Mouse (Mus musculus): ENCODE measurements around the gene Epdr1. TPM values are rescaled to one million over a fixed set of nuclear protein-coding genes. Genes with fewer than 3 reads are reported as not detected.

Epdr1 gene
- polyA plus RNA-seq, 1 experiment, result 26.8 TPM

DNA sequence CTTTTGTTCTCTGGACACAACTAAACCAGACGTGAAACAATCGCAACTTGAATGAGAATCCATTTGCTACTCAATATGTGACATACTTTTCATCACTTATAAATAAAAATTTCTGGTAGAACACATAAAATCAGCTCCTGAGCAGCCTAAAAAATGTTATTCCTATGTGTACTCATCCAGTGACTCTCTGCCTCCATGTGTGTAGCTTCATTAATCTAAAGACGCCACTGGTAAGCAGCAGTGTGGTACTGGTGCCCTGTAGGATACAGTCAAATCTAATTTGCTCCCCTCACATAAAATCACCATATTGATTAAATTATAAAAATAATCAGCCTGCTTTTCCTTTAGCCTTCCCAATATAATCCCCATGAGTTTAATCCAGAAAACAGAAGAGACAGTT, 6.8 kb downstream of the Epdr1 start:
- Histone ChIP-seq H3K4me2 (ENCODE audit: low read depth) (no peak overlapping the region), H3K79me2 (ENCODE audit: control insufficient read depth, insufficient read depth) (no peaks in the 10 kb centered on the region), H3ac (ENCODE audit: control insufficient read depth, insufficient read length) (no peak overlapping the region), H3K4me3 (no peak overlapping the region), H3K27me3 (ENCODE audit: control insufficient read depth, insufficient read depth, insufficient read length) (no peaks in the 10 kb centered on the region), H3K36me3 (ENCODE audit: control insufficient read depth, insufficient read depth) (no peaks in the 10 kb centered on the region)
- no peak for TF ChIP-seq MYOD1 (IDR thresholded peaks at IDR 0.05; ENCODE audit: control insufficient read depth in 1 of 3, insufficient read length in 2 of 3, low read depth in 2 of 3)
- no peak for TF ChIP-seq TCF3 (IDR thresholded peaks at IDR 0.05; ENCODE audit: insufficient read length, low read depth)

GRCm38 (mm10) chr13:19612348-19612747, 7.4 kb downstream of the Epdr1 start:
- Histone ChIP-seq H3K4me3 (no peak overlapping the region), H3K79me2 (ENCODE audit: control insufficient read depth, insufficient read depth) (no peaks in the 10 kb centered on the region), H3ac (ENCODE audit: control insufficient read depth, insufficient read length) (no peak overlapping the region), H3K27me3 (ENCODE audit: control insufficient read depth, insufficient read depth, insufficient read length) (no peaks in the 10 kb centered on the region), H3K4me2 (ENCODE audit: low read depth) (no peak overlapping the region), H3K36me3 (ENCODE audit: control insufficient read depth, insufficient read depth) (no peaks in the 10 kb centered on the region)
- TF ChIP-seq POLR2A (IDR thresholded peaks at IDR 0.05; ENCODE audit: insufficient read length, low read depth) (no peak), REST (IDR thresholded peaks at IDR 0.05; ENCODE audit: insufficient read depth, insufficient read length) (no peak), USF1 (IDR thresholded peaks at IDR 0.05; ENCODE audit: low read depth) (no peak), TCF12 (IDR thresholded peaks at IDR 0.05; ENCODE audit: insufficient read depth, poor library complexity, severe bottlenecking) (no peak), TCF3 (IDR thresholded peaks at IDR 0.05; ENCODE audit: insufficient read length, low read depth) (no peak), CEBPB (IDR thresholded peaks at IDR 0.05; ENCODE audit: insufficient read depth, poor library complexity, severe bottlenecking) (no peak), E2F4 (IDR thresholded peaks at IDR 0.05; ENCODE audit: insufficient read depth) (no peak), POLR2AphosphoS2 (IDR thresholded peaks at IDR 0.05; ENCODE audit: insufficient read length, low read depth) (no peak), MYOG (IDR thresholded peaks at IDR 0.05; ENCODE audit: control insufficient read depth in 1 of 3, insufficient read depth in 1 of 3, insufficient read length in 2 of 3, low read depth in 2 of 3) (no peak), SRF (IDR thresholded peaks at IDR 0.05; ENCODE audit: control insufficient read depth, insufficient read length, low read depth) (no peak), MAX (IDR thresholded peaks at IDR 0.05; ENCODE audit: low read depth) (no peak), MYOD1 (IDR thresholded peaks at IDR 0.05; ENCODE audit: control insufficient read depth in 1 of 3, insufficient read length in 2 of 3, low read depth in 2 of 3) (no peak)

GRCm38 (mm10) chr13:19608120-19608519, 11.6 kb downstream of the Epdr1 start:
- Histone ChIP-seq H3K27me3 (ENCODE audit: control insufficient read depth, insufficient read depth, insufficient read length) (no peaks in the 10 kb centered on the region), H3ac (ENCODE audit: control insufficient read depth, insufficient read length) (no peak overlapping the region), H3K4me3 (no peak overlapping the region), H3K4me2 (ENCODE audit: low read depth) (no peak overlapping the region), H3K36me3 (ENCODE audit: control insufficient read depth, insufficient read depth) (no peaks in the 10 kb centered on the region), H3K79me2 (ENCODE audit: control insufficient read depth, insufficient read depth) (no peaks in the 10 kb centered on the region)
- no peak for TF ChIP-seq POLR2AphosphoS2 (IDR thresholded peaks at IDR 0.05; ENCODE audit: insufficient read length, low read depth)
- no peak for TF ChIP-seq MYOD1 (IDR thresholded peaks at IDR 0.05; ENCODE audit: control insufficient read depth in 1 of 3, insufficient read length in 2 of 3, low read depth in 2 of 3)
- no peak for TF ChIP-seq MYOG (IDR thresholded peaks at IDR 0.05; ENCODE audit: control insufficient read depth in 1 of 3, insufficient read depth in 1 of 3, insufficient read length in 2 of 3, low read depth in 2 of 3)
- no peak for TF ChIP-seq POLR2A (IDR thresholded peaks at IDR 0.05; ENCODE audit: insufficient read length, low read depth)
- TF ChIP-seq USF1 (IDR thresholded peaks at IDR 0.05; ENCODE audit: low read depth), result no peak
- no peak for TF ChIP-seq TCF12 (IDR thresholded peaks at IDR 0.05; ENCODE audit: insufficient read depth, poor library complexity, severe bottlenecking)
- no peak for TF ChIP-seq CEBPB (IDR thresholded peaks at IDR 0.05; ENCODE audit: insufficient read depth, poor library complexity, severe bottlenecking)
- no peak for TF ChIP-seq E2F4 (IDR thresholded peaks at IDR 0.05; ENCODE audit: insufficient read depth)
- TF ChIP-seq REST (IDR thresholded peaks at IDR 0.05; ENCODE audit: insufficient read depth, insufficient read length), result no peak
- TF ChIP-seq SRF (IDR thresholded peaks at IDR 0.05; ENCODE audit: control insufficient read depth, insufficient read length, low read depth), result no peak

- Histone ChIP-seq H3K36me3 (ENCODE audit: control insufficient read depth, insufficient read depth) (no peaks in the 10 kb centered on the region), H3K4me2 (ENCODE audit: low read depth) (no peak overlapping the region), H3K4me3 (no peak overlapping the region), H3K79me2 (ENCODE audit: control insufficient read depth, insufficient read depth) (no peaks in the 10 kb centered on the region), H3K27me3 (ENCODE audit: control insufficient read depth, insufficient read depth, insufficient read length) (no peaks in the 10 kb centered on the region), H3ac (ENCODE audit: control insufficient read depth, insufficient read length) (no peak overlapping the region)
- TF ChIP-seq SRF (IDR thresholded peaks at IDR 0.05; ENCODE audit: control insufficient read depth, insufficient read length, low read depth) (no peak), POLR2A (IDR thresholded peaks at IDR 0.05; ENCODE audit: insufficient read length, low read depth) (no peak), MYOD1 (IDR thresholded peaks at IDR 0.05; ENCODE audit: control insufficient read depth in 1 of 3, insufficient read length in 2 of 3, low read depth in 2 of 3) (no peak), USF1 (IDR thresholded peaks at IDR 0.05; ENCODE audit: low read depth) (no peak), CEBPB (IDR thresholded peaks at IDR 0.05; ENCODE audit: insufficient read depth, poor library complexity, severe bottlenecking) (no peak), MYOG (IDR thresholded peaks at IDR 0.05; ENCODE audit: control insufficient read depth in 1 of 3, insufficient read depth in 1 of 3, insufficient read length in 2 of 3, low read depth in 2 of 3) (no peak), TCF3 (IDR thresholded peaks at IDR 0.05; ENCODE audit: insufficient read length, low read depth) (no peak), TCF12 (IDR thresholded peaks at IDR 0.05; ENCODE audit: insufficient read depth, poor library complexity, severe bottlenecking) (no peak), E2F4 (IDR thresholded peaks at IDR 0.05; ENCODE audit: insufficient read depth) (no peak), REST (IDR thresholded peaks at IDR 0.05; ENCODE audit: insufficient read depth, insufficient read length) (no peak)
Measured at GRCm38 (mm10) chr13:19604916-19605315, 14.8 kb downstream of the Epdr1 start.

DNA sequence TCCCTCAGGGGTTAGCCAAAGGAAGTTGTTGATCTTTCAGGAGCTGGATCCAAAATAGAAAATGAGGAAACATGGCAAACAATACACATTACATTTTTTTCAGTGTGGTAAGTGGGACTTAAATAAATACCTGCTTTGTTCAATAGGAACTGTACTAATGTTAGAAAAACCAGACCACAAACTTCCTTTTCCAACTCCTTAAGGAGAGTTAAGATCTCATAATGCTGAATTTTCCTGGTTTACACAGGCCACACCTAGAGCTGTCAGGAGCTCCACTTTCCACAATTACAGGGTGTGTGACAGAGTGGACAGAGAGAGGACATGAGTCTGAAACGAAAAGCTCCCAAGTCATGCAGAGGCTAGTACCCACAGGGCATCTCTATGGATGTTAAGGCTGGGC, 16.0 kb downstream of the Epdr1 start:
- Histone ChIP-seq H3ac (ENCODE audit: control insufficient read depth, insufficient read length) (no peak overlapping the region), H3K27me3 (ENCODE audit: control insufficient read depth, insufficient read depth, insufficient read length) (no peaks in the 10 kb centered on the region), H3K36me3 (ENCODE audit: control insufficient read depth, insufficient read depth) (no peaks in the 10 kb centered on the region), H3K4me3 (no peak overlapping the region), H3K4me2 (ENCODE audit: low read depth) (no peak overlapping the region), H3K79me2 (ENCODE audit: control insufficient read depth, insufficient read depth) (no peaks in the 10 kb centered on the region)
- TF ChIP-seq MAX (IDR thresholded peaks at IDR 0.05; ENCODE audit: low read depth), result no peak
- TF ChIP-seq MYOG (IDR thresholded peaks at IDR 0.05; ENCODE audit: control insufficient read depth in 1 of 3, insufficient read depth in 1 of 3, insufficient read length in 2 of 3, low read depth in 2 of 3), result no peak
- TF ChIP-seq CEBPB (IDR thresholded peaks at IDR 0.05; ENCODE audit: insufficient read depth, poor library complexity, severe bottlenecking), result no peak
- no peak for TF ChIP-seq MYOD1 (IDR thresholded peaks at IDR 0.05; ENCODE audit: control insufficient read depth in 1 of 3, insufficient read length in 2 of 3, low read depth in 2 of 3)
- TF ChIP-seq SRF (IDR thresholded peaks at IDR 0.05; ENCODE audit: control insufficient read depth, insufficient read length, low read depth), result no peak
- no peak for TF ChIP-seq E2F4 (IDR thresholded peaks at IDR 0.05; ENCODE audit: insufficient read depth)
- no peak for TF ChIP-seq TCF12 (IDR thresholded peaks at IDR 0.05; ENCODE audit: insufficient read depth, poor library complexity, severe bottlenecking)
- TF ChIP-seq REST (IDR thresholded peaks at IDR 0.05; ENCODE audit: insufficient read depth, insufficient read length), result no peak
- no peak for TF ChIP-seq POLR2A (IDR thresholded peaks at IDR 0.05; ENCODE audit: insufficient read length, low read depth)
- TF ChIP-seq POLR2AphosphoS2 (IDR thresholded peaks at IDR 0.05; ENCODE audit: insufficient read length, low read depth), result no peak
- no peak for TF ChIP-seq TCF3 (IDR thresholded peaks at IDR 0.05; ENCODE audit: insufficient read length, low read depth)
- TF ChIP-seq USF1 (IDR thresholded peaks at IDR 0.05; ENCODE audit: low read depth), result no peak
